Mouse (Mus musculus): ENCODE results near the gene Nme7. TPM values are rescaled to one million over a fixed set of nuclear protein-coding genes. Genes with fewer than 3 reads are reported as not detected.
A peak's percentile ranks its signal among the peaks of the same experiment; 100 is the strongest.

Nme7 gene
- polyA plus RNA-seq, 1 experiment from 2014 or later = 40.5 TPM

- DNase-seq (ENCODE audit: low spot score) (no peak), ATAC-seq (replicated peaks; ENCODE audit: low FRiP score) (no peak)
- 90% methylated on average over 4 of the region's 4 CpGs for WGBS
These were observed 146.7 kb downstream of the Nme7 start for GRCm38 (mm10) chr1:164450644-164451043.

DNA sequence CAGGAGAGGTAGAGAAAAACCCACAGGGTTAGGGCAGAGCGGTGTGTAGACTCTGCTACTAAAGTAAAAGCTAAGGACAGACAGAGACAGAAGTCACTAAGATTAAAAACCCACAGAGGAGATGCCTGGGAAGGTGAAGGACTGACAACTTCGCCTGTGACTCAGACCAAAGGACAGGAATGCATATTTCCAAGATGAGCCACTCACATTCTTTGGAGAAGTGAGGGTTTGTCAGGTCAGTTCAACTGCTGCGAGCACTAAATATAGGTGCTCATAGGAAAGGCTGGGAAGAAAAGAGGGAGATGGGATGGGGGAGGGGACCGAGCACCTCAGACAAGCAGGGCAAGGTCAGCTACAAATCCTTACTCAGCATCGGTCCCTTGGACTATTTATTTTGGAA, 147.4 kb downstream of the Nme7 start:
- H3K36me3 ChIP-seq (ENCODE audit: control insufficient read depth, insufficient read depth, low read length) = no peaks in the 10 kb centered on the region
- no peak overlapping the region for H3K27ac ChIP-seq (ENCODE audit: low read depth, low read length)
- H3K27me3 ChIP-seq (ENCODE audit: control insufficient read depth, insufficient read depth, low read length) = no peaks in the 10 kb centered on the region; the same call in 1 of the 2 replicates
- DNase-seq (ENCODE audit: low spot score) = no peak
- no peak overlapping the region for H3K4me2 ChIP-seq (ENCODE audit: low read depth, low read length, severe bottlenecking)
- ATAC-seq (replicated peaks; ENCODE audit: low FRiP score) = no peak
- H3K4me3 ChIP-seq (ENCODE audit: low read depth, low read length) = no peak overlapping the region
- WGBS = 85% methylated on average over 5 of the region's 5 CpGs
- H3K9ac ChIP-seq (ENCODE audit: low read length) = no peak overlapping the region
- peaks cover 6% of the 10 kb centered on the region; the same call in 1 of the 2 replicates for H3K4me1 ChIP-seq (replicated peaks; ENCODE audit: control insufficient read depth, insufficient read depth, low read length)
- H3K9me3 ChIP-seq (ENCODE audit: control insufficient read depth, low read length) = no peaks in the 10 kb centered on the region

More at GRCm38 (mm10) chr1:164450644-164451043, 146.7 kb downstream of the Nme7 start:
- Histone ChIP-seq H3K9ac (ENCODE audit: low read length) (no peak overlapping the region), H3K4me2 (ENCODE audit: low read depth, low read length, severe bottlenecking) (no peak overlapping the region), H3K4me1 (replicated peaks; ENCODE audit: control insufficient read depth, insufficient read depth, low read length) (peaks cover 4% of the 10 kb centered on the region; the same call in 1 of the 2 replicates), H3K4me3 (ENCODE audit: low read depth, low read length) (no peak overlapping the region), H3K9me3 (ENCODE audit: control insufficient read depth, low read length) (no peaks in the 10 kb centered on the region), H3K27me3 (ENCODE audit: control insufficient read depth, insufficient read depth, low read length) (no peaks in the 10 kb centered on the region), H3K36me3 (ENCODE audit: control insufficient read depth, insufficient read depth, low read length) (no peaks in the 10 kb centered on the region), H3K27ac (ENCODE audit: low read depth, low read length) (no peak overlapping the region)

- Histone ChIP-seq H3K4me2 (ENCODE audit: low read depth, low read length, severe bottlenecking) (no peak overlapping the region), H3K27ac (ENCODE audit: low read depth, low read length) (no peak overlapping the region), H3K9me3 (ENCODE audit: control insufficient read depth, low read length) (no peaks in the 10 kb centered on the region), H3K4me1 (replicated peaks; ENCODE audit: control insufficient read depth, insufficient read depth, low read length) (peaks cover 12% of the 10 kb centered on the region), H3K9ac (ENCODE audit: low read length) (no peak overlapping the region), H3K27me3 (ENCODE audit: control insufficient read depth, insufficient read depth, low read length) (no peaks in the 10 kb centered on the region; the same call in 1 of the 2 replicates), H3K36me3 (ENCODE audit: control insufficient read depth, insufficient read depth, low read length) (no peaks in the 10 kb centered on the region), H3K4me3 (ENCODE audit: low read depth, low read length) (no peak overlapping the region)
- 93% methylated on average over 6 of the region's 6 CpGs for WGBS
- ATAC-seq (replicated peaks; ENCODE audit: low FRiP score) (no peak), DNase-seq (ENCODE audit: low spot score) (no peak)
These were observed 148.7 kb downstream of the Nme7 start for GRCm38 (mm10) chr1:164452580-164452979.

DNA sequence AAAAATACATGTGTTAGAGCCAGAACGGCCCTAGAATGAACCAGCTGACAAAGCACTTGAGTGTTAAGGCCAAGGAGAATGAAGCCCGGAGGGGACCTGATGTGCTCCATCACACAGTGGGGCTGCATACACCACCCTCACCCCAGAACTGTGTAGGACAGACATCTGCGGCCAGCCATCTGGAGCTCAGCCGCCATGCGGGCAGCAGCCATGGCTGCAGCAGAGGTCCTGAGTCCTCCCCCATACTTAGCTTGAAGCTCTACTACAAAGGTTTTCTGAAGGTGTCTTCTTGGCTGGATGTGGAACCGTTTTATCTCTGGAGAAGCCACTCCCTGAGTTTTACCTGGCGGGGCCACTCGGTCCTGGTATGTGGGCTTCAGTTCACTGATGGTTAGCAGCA, 149.2 kb downstream of the Nme7 start:
- DNase-seq (ENCODE audit: low spot score) = no peak
- WGBS = 95% methylated on average over 8 of the region's 8 CpGs

GRCm38 (mm10) chr1:164453739-164454138, 149.8 kb downstream of the Nme7 start:
- Histone ChIP-seq H3K4me1 (replicated peaks; ENCODE audit: control insufficient read depth, insufficient read depth, low read length) (peaks cover 12% of the 10 kb centered on the region), H3K4me2 (ENCODE audit: low read depth, low read length, severe bottlenecking) (no peak overlapping the region), H3K27me3 (ENCODE audit: control insufficient read depth, insufficient read depth, low read length) (no peaks in the 10 kb centered on the region; the same call in 1 of the 2 replicates), H3K9ac (ENCODE audit: low read length) (no peak overlapping the region), H3K9me3 (ENCODE audit: control insufficient read depth, low read length) (no peaks in the 10 kb centered on the region), H3K27ac (ENCODE audit: low read depth, low read length) (no peak overlapping the region), H3K4me3 (ENCODE audit: low read depth, low read length) (no peak overlapping the region), H3K36me3 (ENCODE audit: control insufficient read depth, insufficient read depth, low read length) (no peaks in the 10 kb centered on the region)
- DNase-seq (ENCODE audit: low spot score) (no peak), ATAC-seq (replicated peaks; ENCODE audit: low FRiP score) (no peak)
- WGBS = 89% methylated on average over 5 of the region's 5 CpGs

More for the DNA sequence above, 149.2 kb downstream of the Nme7 start:
- Histone ChIP-seq H3K27me3 (ENCODE audit: control insufficient read depth, insufficient read depth, low read length) (no peaks in the 10 kb centered on the region; the same call in 1 of the 2 replicates), H3K9me3 (ENCODE audit: control insufficient read depth, low read length) (no peaks in the 10 kb centered on the region), H3K4me2 (ENCODE audit: low read depth, low read length, severe bottlenecking) (no peak overlapping the region), H3K4me1 (replicated peaks; ENCODE audit: control insufficient read depth, insufficient read depth, low read length) (peaks cover 12% of the 10 kb centered on the region), H3K4me3 (ENCODE audit: low read depth, low read length) (no peak overlapping the region), H3K27ac (ENCODE audit: low read depth, low read length) (no peak overlapping the region), H3K36me3 (ENCODE audit: control insufficient read depth, insufficient read depth, low read length) (no peaks in the 10 kb centered on the region), H3K9ac (ENCODE audit: low read length) (no peak overlapping the region)
- ATAC-seq (replicated peaks; ENCODE audit: low FRiP score) = no peak

DNA sequence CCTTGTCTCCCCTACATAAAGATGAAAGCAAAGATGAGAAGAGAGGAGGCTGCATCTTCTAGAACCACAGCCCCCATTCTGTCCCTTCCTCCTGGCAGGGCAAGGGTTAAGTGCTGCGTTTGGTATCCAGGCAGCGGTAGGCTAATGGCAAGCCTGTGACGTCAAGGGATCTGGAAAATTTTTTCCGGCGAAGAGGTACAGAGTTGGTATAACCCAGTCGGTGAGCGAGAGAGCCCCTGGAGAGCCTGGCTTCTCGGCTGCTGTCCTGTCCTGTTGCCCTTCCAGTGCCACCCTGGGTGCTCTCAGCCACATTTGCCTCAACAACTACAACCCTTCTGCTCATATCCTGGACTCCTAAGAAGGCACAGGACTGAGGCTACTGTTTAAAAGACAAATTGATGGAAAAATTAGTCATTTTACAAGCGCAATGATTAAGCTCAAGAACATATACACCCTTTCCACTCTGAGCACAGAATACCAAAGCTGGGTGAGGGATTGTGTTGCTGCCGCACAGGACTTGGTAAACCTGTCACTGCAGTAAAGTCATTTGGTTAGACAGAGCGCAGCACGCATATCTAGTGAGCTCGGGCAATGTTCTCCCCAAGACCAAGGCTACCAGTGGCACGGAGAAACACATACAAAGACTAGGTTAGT, 151.0 kb downstream of the Nme7 start:
- Histone ChIP-seq H3K4me3 (ENCODE audit: low read depth, low read length) (no peak overlapping the region), H3K4me1 (replicated peaks; ENCODE audit: control insufficient read depth, insufficient read depth, low read length) (peaks cover 12% of the 10 kb centered on the region), H3K27ac (ENCODE audit: low read depth, low read length) (no peak overlapping the region), H3K4me2 (ENCODE audit: low read depth, low read length, severe bottlenecking) (peak overlapping the region; percentile 19; the same call in 1 of the 2 replicates), H3K36me3 (ENCODE audit: control insufficient read depth, insufficient read depth, low read length) (no peaks in the 10 kb centered on the region), H3K9me3 (ENCODE audit: control insufficient read depth, low read length) (no peaks in the 10 kb centered on the region), H3K9ac (ENCODE audit: low read length) (no peak overlapping the region), H3K27me3 (ENCODE audit: control insufficient read depth, insufficient read depth, low read length) (no peaks in the 10 kb centered on the region; the same call in 1 of the 2 replicates)
- no peak for ATAC-seq (replicated peaks; ENCODE audit: low FRiP score)
- no peak for DNase-seq (ENCODE audit: low spot score)
- WGBS = 49% methylated on average over 14 of the region's 14 CpGs

DNA sequence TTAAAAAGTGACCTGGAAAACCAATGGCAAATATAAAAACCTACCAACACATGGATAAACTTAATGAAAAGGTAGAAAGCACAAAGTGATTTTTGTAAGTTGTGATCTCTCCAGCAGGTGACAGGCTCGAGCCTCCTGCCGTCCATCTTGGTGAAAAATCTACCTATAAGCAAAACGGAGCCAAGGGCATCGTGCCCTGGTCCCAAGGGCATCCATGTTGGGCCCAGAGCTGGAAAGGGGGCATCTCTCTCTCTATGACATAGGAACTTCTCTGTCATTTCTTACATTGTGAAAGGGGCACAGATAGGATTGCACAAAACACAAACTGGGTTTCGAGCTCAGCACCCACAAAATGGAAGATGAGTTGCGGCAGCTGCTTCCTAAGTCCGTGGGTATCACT, 151.7 kb downstream of the Nme7 start:
- peaks cover 12% of the 10 kb centered on the region for H3K4me1 ChIP-seq (replicated peaks; ENCODE audit: control insufficient read depth, insufficient read depth, low read length)
- no peaks in the 10 kb centered on the region for H3K36me3 ChIP-seq (ENCODE audit: control insufficient read depth, insufficient read depth, low read length)
- H3K27ac ChIP-seq (ENCODE audit: low read depth, low read length) = no peak overlapping the region
- H3K27me3 ChIP-seq (ENCODE audit: control insufficient read depth, insufficient read depth, low read length) = no peaks in the 10 kb centered on the region; the same call in 1 of the 2 replicates
- ATAC-seq (replicated peaks; ENCODE audit: low FRiP score) (no peak), DNase-seq (ENCODE audit: low spot score) (no peak)
- H3K4me2 ChIP-seq (ENCODE audit: low read depth, low read length, severe bottlenecking) = peak overlapping the region; percentile 56; the same call in 1 of the 2 replicates
- H3K9me3 ChIP-seq (ENCODE audit: control insufficient read depth, low read length) = no peaks in the 10 kb centered on the region
- no peak overlapping the region for H3K9ac ChIP-seq (ENCODE audit: low read length)
- H3K4me3 ChIP-seq (ENCODE audit: low read depth, low read length) = peak overlapping the region; percentile 56; the same call in 1 of the 2 replicates
- 72% methylated on average over 7 of the region's 7 CpGs for WGBS

DNA sequence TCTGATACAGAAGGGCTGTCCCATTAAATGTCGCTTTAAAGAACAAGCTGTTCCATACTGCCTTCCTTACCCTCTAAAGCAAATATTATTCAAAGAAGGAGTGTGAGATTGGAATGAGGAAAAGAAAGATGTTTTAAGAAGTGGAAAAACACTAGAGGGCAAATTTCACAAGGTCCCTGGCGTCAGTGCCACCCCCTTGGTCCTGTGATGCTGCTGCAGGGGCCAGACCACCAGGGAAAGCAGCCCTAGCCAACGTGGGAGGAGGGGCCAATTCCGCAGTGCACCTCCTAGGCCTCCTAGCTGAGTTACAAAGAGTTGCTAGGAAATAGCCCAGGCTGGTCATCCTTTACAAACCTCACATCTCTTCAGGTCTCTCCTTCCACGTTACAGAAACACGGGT, 152.1 kb downstream of the Nme7 start:
- no peak for ATAC-seq (replicated peaks; ENCODE audit: low FRiP score)
- WGBS = 28% methylated on average over 6 of the region's 6 CpGs
- Histone ChIP-seq H3K27ac (ENCODE audit: low read depth, low read length) (no peak overlapping the region), H3K4me3 (ENCODE audit: low read depth, low read length) (peak overlapping the region; percentile 56), H3K36me3 (ENCODE audit: control insufficient read depth, insufficient read depth, low read length) (no peaks in the 10 kb centered on the region), H3K9me3 (ENCODE audit: control insufficient read depth, low read length) (no peaks in the 10 kb centered on the region), H3K4me1 (replicated peaks; ENCODE audit: control insufficient read depth, insufficient read depth, low read length) (peaks cover 12% of the 10 kb centered on the region), H3K9ac (ENCODE audit: low read length) (no peak overlapping the region), H3K4me2 (ENCODE audit: low read depth, low read length, severe bottlenecking) (peak overlapping the region; percentile 56; the same call in 1 of the 2 replicates), H3K27me3 (ENCODE audit: control insufficient read depth, insufficient read depth, low read length) (no peaks in the 10 kb centered on the region; the same call in 1 of the 2 replicates)
- DNase-seq (ENCODE audit: low spot score) = no peak

DNA sequence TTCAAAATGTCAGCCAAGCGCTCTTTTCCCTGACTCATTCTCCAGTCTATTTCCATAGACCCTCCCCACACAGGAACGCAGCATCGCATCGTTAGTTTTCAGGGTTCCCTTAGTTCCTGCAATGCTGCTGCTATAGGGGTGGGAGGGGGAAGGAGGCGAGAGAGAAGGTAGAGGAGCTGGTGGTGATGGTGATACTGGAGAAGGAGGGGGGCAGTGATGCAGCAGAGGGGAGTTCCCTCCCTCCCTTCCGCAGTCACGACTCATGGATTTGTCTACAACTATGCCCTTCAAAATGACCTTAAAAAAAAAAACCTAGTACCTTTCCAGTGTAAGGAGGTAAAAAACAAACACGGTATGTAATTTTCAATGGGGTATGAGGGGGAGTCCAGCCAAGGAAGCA, 152.8 kb downstream of the Nme7 start:
- Histone ChIP-seq H3K36me3 (ENCODE audit: control insufficient read depth, insufficient read depth, low read length) (no peaks in the 10 kb centered on the region), H3K9me3 (ENCODE audit: control insufficient read depth, low read length) (no peaks in the 10 kb centered on the region), H3K4me2 (ENCODE audit: low read depth, low read length, severe bottlenecking) (peak overlapping the region; percentile 56), H3K4me1 (replicated peaks; ENCODE audit: control insufficient read depth, insufficient read depth, low read length) (peaks cover 13% of the 10 kb centered on the region), H3K9ac (ENCODE audit: low read length) (peak overlapping the region; percentile 41; the same call in 1 of the 2 replicates), H3K27ac (ENCODE audit: low read depth, low read length) (no peak overlapping the region), H3K4me3 (ENCODE audit: low read depth, low read length) (peak overlapping the region; percentile 56), H3K27me3 (ENCODE audit: control insufficient read depth, insufficient read depth, low read length) (no peaks in the 10 kb centered on the region; the same call in 1 of the 2 replicates)
- WGBS = 7% methylated on average over 8 of the region's 8 CpGs
- no peak for DNase-seq (ENCODE audit: low spot score)
- no peak for ATAC-seq (replicated peaks; ENCODE audit: low FRiP score)
